Mouse (Mus musculus) left cerebral cortex, adult 2 months (tissue): ENCODE measurements at regions not wholly inside any gene's neighbourhood (a gene's known extent, or its start where the extent isn't known, plus 50 kb on each side); places are given as distances from the start of the nearest gene placed in this dataset.

Experiments used
- DNase-seq, 2 experiments: peaks; one replicate each; pipeline ENCODE4 v3.0.0; 2021 to 2022; ENCODE audit warnings: low spot score in 2 of 2, mixed read lengths in 1 of 2; ENCODE audit errors: extremely low spot score in 1 of 2
- H3K27ac ChIP-seq: fragments of 200-600 bp; 2 replicates; pipeline ENCODE4 v1.8.1; 2022
- H3K4me3 ChIP-seq: fragments of 200-600 bp; 2 replicates; pipeline ENCODE4 v1.8.1; 2022
- CTCF ChIP-seq: fragments of 200-600 bp; IDR thresholded peaks from 2 replicates; pipeline ENCODE4 v1.8.1; 2022; ENCODE audit warnings: antibody characterized with exemption, mild to moderate bottlenecking, moderate library complexity
- intact Hi-C: fragments of 180-260 bp; cut with DNase I; formaldehyde crosslinking; loops from one replicate; pipeline ENCODE4 v1.15.1; 2025

DNA sequence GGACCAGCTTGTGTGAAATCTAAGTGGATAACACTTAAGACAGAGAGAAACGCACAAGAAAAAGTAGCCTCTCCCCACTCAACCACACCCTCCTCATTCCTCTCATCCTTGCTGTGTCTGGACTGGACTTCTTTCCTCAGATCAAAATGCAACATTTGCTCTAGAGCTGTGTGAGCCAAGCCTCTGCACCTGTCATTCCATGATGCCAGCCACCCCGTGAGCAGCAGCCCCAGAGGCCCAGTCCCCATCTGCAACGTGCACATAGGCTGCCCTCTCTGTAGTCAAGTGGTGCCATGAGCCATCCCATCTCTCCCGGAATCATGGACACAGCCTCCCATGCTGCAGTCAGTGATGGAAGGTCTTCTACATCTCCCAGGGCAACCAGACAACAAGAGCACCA, 55.1 kb upstream of the Gpc1 start:
- intact Hi-C loops, result no loop called here
- no peak for TF ChIP-seq CTCF
- H3K4me3 ChIP-seq, result no peak overlapping the region
- no peak overlapping the region for H3K27ac ChIP-seq
- DNase-seq, result no peak

GRCm38 (mm10) chr1:92775908-92776307, 55.5 kb upstream of the Gpc1 start:
- intact Hi-C loops, result no loop called here

GRCm38 (mm10) chr1:92774743-92775692, 56.4 kb upstream of the Gpc1 start:
- intact Hi-C loops, result no loop called here
- no peak for DNase-seq
- no peak for TF ChIP-seq CTCF
- no peak overlapping the region for H3K27ac ChIP-seq
- no peak overlapping the region for H3K4me3 ChIP-seq

More at GRCm38 (mm10) chr1:92775908-92776307, 55.5 kb upstream of the Gpc1 start:
- Histone ChIP-seq H3K4me3 (no peak overlapping the region), H3K27ac (no peak overlapping the region)
- no peak for DNase-seq
- TF ChIP-seq CTCF, result no peak

GRCm38 (mm10) chr1:92774006-92774405, 57.4 kb upstream of the Gpc1 start:
- no peak for DNase-seq
- no peak for TF ChIP-seq CTCF
- no peak overlapping the region for H3K27ac ChIP-seq
- intact Hi-C loops, result no loop called here
- no peak overlapping the region for H3K4me3 ChIP-seq

- TF ChIP-seq CTCF, result no peak
- intact Hi-C loops, result no loop called here
- H3K27ac ChIP-seq, result no peak overlapping the region
Observed at GRCm38 (mm10) chr1:92772784-92773113, 58.7 kb upstream of the Gpc1 start.

GRCm38 (mm10) chr1:92772101-92772783, 59.2 kb upstream of the Gpc1 start:
- intact Hi-C loops, result no loop called here
- Histone ChIP-seq H3K27ac (no peak overlapping the region), H3K4me3 (no peak overlapping the region)
- DNase-seq, result no peak
- no peak for TF ChIP-seq CTCF

More at GRCm38 (mm10) chr1:92772784-92773113, 58.7 kb upstream of the Gpc1 start:
- no peak overlapping the region for H3K4me3 ChIP-seq
- DNase-seq, result no peak

GRCm38 (mm10) chr1:92769696-92770095, 61.7 kb upstream of the Gpc1 start:
- no peak overlapping the region for H3K27ac ChIP-seq
- TF ChIP-seq CTCF, result no peak
- H3K4me3 ChIP-seq, result no peak overlapping the region
- intact Hi-C loops, result no loop called here
- DNase-seq, result no peak

DNA sequence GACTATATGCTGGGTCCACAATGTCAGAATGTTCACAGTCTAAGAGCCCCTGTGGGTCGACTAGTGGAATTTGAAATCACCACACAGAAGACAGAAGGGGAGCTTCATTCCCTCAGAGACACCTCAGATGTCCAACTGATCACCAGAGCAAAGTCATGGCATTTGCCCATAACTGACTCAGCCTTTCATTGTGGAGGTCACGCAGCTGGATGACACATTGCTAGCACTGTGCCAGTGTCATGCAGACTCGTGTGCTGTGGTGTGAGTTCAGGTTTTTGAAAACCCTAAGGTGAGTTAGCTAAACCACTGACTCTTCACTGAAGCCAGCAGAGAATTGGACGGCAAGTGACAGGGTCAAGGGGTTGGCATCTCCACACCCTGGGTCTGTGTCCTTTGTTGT, 62.3 kb upstream of the Gpc1 start:
- intact Hi-C loops, result no loop called here
- no peak overlapping the region for H3K4me3 ChIP-seq
- TF ChIP-seq CTCF, result no peak
- H3K27ac ChIP-seq, result no peak overlapping the region
- DNase-seq, result no peak

GRCm38 (mm10) chr1:92766496-92766895, 64.9 kb upstream of the Gpc1 start:
- H3K4me3 ChIP-seq, result no peak overlapping the region
- H3K27ac ChIP-seq, result no peak overlapping the region
- DNase-seq, result no peak
- intact Hi-C loops, result no loop called here
- no peak for TF ChIP-seq CTCF

DNA sequence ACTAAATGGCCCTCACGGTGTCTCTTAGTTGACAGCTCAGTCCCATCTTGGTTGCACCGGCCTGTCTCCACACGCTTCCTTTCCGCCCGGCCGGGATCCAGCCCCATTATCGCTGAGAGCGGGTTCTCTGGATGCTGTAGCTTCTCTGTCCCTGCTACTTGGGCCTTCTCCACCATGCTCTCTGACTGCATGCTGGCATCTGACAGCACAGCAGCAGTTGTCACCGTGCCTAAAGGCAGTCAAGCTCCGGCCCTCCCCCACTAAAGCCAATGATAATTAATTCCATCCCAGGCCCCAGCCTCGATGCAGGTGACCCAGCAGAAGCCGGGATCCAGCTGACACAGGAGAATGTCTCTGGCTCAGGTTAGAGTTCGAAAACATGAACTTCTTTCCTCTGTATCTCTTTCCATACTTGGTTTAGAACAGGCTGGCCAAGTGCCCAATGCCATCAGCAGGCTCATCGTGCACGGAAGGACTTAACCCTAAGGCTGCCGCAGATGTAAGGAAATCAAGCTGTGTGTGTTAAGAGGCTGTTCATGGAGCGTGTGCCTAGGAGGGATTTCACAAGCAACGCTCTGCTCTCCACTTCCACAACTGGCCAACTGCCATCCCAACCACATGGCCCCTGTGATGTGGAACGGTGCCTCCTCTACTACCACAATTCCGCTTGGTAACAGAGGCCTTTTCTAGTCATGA, 76.5 kb upstream of the Gpc1 start:
- no peak for DNase-seq
- H3K27ac ChIP-seq, result no peak overlapping the region
- H3K4me3 ChIP-seq, result no peak overlapping the region
- no peak for TF ChIP-seq CTCF
- intact Hi-C loops, result no loop called here

- no peak for DNase-seq
- no peak overlapping the region for H3K4me3 ChIP-seq
- intact Hi-C loops, result no loop called here
- no peak for TF ChIP-seq CTCF
- no peak overlapping the region for H3K27ac ChIP-seq
Observed at GRCm38 (mm10) chr1:92751700-92752136, 79.7 kb upstream of the Gpc1 start.

DNA sequence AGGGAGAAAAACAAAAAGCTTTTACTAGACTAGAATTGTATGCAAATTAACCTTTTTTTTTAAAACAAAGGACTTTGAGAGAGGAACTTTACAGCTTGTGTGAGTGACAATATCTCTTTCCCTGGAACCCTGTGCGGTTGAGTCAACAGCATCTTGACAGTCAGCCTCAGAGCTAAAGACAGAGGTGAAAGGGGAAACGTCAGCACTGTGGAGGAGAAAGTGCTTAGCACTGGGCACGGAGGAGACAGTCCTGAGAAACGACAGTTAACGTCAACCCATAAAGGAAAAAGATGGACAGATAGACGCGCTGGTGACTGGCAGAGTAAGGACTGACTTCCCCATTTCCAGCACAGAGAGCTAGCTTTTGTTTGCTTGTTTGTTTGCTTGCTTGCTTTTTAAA, 82.0 kb upstream of the Gpc1 start:
- H3K27ac ChIP-seq, result no peak overlapping the region
- intact Hi-C loops, result no loop called here
- no peak for DNase-seq

More for the DNA sequence above, 82.0 kb upstream of the Gpc1 start:
- TF ChIP-seq CTCF, result no peak
- H3K4me3 ChIP-seq, result no peak overlapping the region
